Mouse (Mus musculus) hindbrain, embryonic 16.5 days (tissue): ENCODE data around the gene Cyb5r4. TPM values are rescaled to one million over a fixed set of nuclear protein-coding genes. Genes with fewer than 3 reads are reported as not detected.

Source experiments
- ATAC-seq: fragments of 200-750 bp; cut with Nextera tagmentation; 2 replicates; pipeline ENCODE4 v1.8.0; 2017; ENCODE audit warnings: moderate TSS enrichment, moderate library complexity
- H3K27ac ChIP-seq: fragments of 300-500 bp; sonication (generic); 2 replicates; pipeline ENCODE4 v1.5.1; 2014; ENCODE audit warnings: low read depth, mild to moderate bottlenecking, control low read depth, low read length, moderate library complexity
- H3K27me3 ChIP-seq: fragments of 300-500 bp; sonication (generic); replicated peaks from 2 replicates; pipeline ENCODE4 v1.6.1; 2014; ENCODE audit warnings: low read length; ENCODE audit not compliant: control insufficient read depth, insufficient read depth
- H3K36me3 ChIP-seq: fragments of 300-500 bp; sonication (generic); 2 replicates; pipeline ENCODE4 v1.6.1; 2014; ENCODE audit warnings: mild to moderate bottlenecking, low read length, moderate library complexity, mixed read lengths; ENCODE audit not compliant: control insufficient read depth, insufficient read depth
- H3K4me1 ChIP-seq: fragments of 300-500 bp; sonication (generic); 2 replicates; pipeline ENCODE4 v1.6.1; 2014; ENCODE audit warnings: low read depth, low read length; ENCODE audit not compliant: control insufficient read depth, insufficient read depth
- H3K4me2 ChIP-seq: fragments of 300-500 bp; sonication (generic); 2 replicates; pipeline ENCODE4 v1.6.1; 2014; ENCODE audit warnings: mild to moderate bottlenecking, low read length, control low read depth, moderate library complexity
- H3K4me3 ChIP-seq: fragments of 300-500 bp; sonication (generic); 2 replicates; pipeline ENCODE4 v1.5.1; 2014; ENCODE audit warnings: mild to moderate bottlenecking, low read length, control low read depth, moderate library complexity
- H3K9ac ChIP-seq: fragments of 300-500 bp; sonication (generic); 2 replicates; pipeline ENCODE4 v1.6.1; 2014; ENCODE audit warnings: low read depth, mild to moderate bottlenecking, control low read depth, low read length, moderate library complexity
- H3K9me3 ChIP-seq: fragments of 300-500 bp; sonication (generic); 2 replicates; pipeline ENCODE4 v1.6.1; 2014; ENCODE audit warnings: mild to moderate bottlenecking, low read length, moderate library complexity; ENCODE audit not compliant: control insufficient read depth
- WGBS: fragments of 180-500 bp; shearing (Covaris S2); extraction: QIAGEN DNeasy Blood & Tissue Kit; methylation state at CpG from one replicate; pipeline ENCODE4 v1.1.7; 2014; 5-methylcytosine and 5-hydroxymethylcytosine counted together
- polyA plus RNA-seq: library from polyadenylated mRNA; unstranded; fragments of >200 nt; fragmentation: Nextera tagmentation; extraction: Ambion mirVana; gene quantifications from 2 replicates; pipeline ENCODE4 v1.2.1, GENCODE M21; 2015

Gene Cyb5r4
- polyA plus RNA-seq, 1 experiment from 2014 or later, result 55.2 TPM

DNA sequence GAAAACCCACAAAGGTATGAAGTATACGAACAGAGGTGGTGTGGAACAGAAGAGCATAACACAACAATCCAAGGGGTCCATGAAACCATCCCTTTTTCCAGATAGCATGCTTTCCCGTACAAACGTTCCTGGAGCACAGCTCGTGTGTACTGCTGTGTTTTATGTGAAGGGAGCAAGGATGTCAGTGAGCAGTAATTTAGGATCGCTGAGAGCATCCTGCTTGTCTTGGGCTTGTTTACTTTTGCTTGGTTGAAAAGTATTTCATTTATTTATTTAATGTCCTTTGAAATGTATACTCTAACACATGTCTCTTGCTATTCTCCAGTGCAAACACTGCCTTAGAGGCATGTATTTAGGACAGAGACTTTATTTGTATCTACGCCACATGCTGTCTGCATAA is 36.7 kb upstream of the Cyb5r4 start:
- H3K4me1 ChIP-seq, result no peaks in the 10 kb centered on the region
- no peak overlapping the region for H3K4me2 ChIP-seq
- no peaks in the 10 kb centered on the region for H3K36me3 ChIP-seq
- no peak for ATAC-seq
- no peaks in the 10 kb centered on the region for H3K27me3 ChIP-seq
- no peak overlapping the region for H3K9ac ChIP-seq
- H3K9me3 ChIP-seq, result no peaks in the 10 kb centered on the region
- 82% methylated on average over 6 of the region's 6 CpGs for whole genome bisulfite sequencing
- no peak overlapping the region for H3K27ac ChIP-seq
- no peak overlapping the region for H3K4me3 ChIP-seq

DNA sequence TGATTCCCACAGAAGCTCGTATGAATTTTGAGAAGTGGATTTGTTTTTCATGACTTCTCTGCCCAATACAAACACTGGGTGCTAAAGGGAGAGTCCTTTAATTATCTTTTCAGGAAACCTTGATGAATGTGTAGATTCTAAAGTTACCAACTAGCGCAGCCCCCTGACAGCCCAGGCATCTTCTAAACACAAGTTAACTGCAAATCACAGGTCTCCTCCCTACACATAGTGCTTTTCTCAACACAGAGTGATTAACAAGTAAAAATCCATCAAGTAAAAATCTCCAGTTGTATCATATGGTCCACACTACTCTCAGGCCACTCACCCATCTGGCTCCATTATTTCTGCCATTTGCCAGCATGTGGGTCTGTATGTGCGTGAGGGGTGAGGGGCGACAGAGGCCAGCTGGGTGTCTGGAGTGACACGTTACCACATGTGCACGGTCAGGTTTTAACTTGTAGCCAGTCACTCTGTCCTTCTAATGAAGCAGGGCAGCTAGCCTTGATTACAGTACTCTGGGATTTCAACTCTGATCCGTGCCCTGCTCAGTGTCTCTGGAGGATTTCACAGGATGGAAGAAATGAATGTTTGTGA is 35.0 kb upstream of the Cyb5r4 start:
- H3K4me1 ChIP-seq, result no peaks in the 10 kb centered on the region
- H3K9ac ChIP-seq, result no peak overlapping the region
- no peak overlapping the region for H3K4me3 ChIP-seq
- no peaks in the 10 kb centered on the region for H3K27me3 ChIP-seq
- H3K4me2 ChIP-seq, result no peak overlapping the region
- 63% methylated on average over 7 of the region's 7 CpGs for WGBS
- no peaks in the 10 kb centered on the region for H3K36me3 ChIP-seq
- no peak for ATAC-seq
- no peak overlapping the region for H3K27ac ChIP-seq
- H3K9me3 ChIP-seq, result no peaks in the 10 kb centered on the region

DNA sequence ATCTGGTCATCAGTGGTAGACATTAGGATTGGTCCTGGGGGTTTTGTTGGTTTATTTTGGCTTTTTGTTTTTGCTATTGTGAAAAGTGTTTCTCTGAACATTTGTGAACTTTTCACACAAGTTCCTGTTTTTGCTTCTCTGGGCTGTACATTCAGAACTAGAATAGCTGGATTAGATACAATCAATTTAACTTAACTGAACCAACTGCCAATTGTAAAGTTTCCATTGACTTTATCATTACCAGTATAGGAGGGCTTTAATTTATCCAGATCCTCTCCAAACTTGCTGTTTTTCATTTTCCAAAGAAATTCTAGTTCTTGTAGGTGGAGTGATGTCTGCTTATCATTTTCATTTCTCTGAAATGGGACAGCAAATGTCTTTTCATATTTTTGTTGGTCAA is 32.0 kb upstream of the Cyb5r4 start:
- no peak overlapping the region for H3K4me3 ChIP-seq
- H3K4me1 ChIP-seq, result no peaks in the 10 kb centered on the region
- no peak overlapping the region for H3K4me2 ChIP-seq
- no peaks in the 10 kb centered on the region for H3K9me3 ChIP-seq
- no peak overlapping the region for H3K9ac ChIP-seq
- no peaks in the 10 kb centered on the region for H3K27me3 ChIP-seq
- ATAC-seq, result no peak
- no peaks in the 10 kb centered on the region for H3K36me3 ChIP-seq
- no peak overlapping the region for H3K27ac ChIP-seq

DNA sequence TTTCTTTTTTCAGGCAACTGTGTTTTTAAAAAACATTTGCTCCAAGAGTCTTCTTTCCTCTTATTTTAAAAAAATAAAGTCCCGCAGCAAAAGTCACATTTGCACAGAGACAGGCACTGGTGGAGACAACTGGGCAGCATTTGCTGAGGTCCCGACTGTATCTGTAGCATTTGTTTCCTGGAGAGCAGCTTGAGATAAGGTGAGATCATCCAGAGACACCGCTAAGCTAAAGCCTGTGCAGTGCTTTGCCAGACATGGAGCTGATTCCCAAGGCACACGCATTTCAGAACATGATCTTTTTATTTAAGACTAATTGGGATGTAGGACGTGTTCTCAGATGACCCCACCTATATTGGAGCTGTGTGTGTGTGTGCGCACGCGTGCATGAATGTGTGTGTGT is 30.1 kb upstream of the Cyb5r4 start:
- Histone ChIP-seq H3K4me2 (no peak overlapping the region), H3K27ac (no peak overlapping the region)
- WGBS, result 86% methylated on average over 8 of the region's 8 CpGs

DNA sequence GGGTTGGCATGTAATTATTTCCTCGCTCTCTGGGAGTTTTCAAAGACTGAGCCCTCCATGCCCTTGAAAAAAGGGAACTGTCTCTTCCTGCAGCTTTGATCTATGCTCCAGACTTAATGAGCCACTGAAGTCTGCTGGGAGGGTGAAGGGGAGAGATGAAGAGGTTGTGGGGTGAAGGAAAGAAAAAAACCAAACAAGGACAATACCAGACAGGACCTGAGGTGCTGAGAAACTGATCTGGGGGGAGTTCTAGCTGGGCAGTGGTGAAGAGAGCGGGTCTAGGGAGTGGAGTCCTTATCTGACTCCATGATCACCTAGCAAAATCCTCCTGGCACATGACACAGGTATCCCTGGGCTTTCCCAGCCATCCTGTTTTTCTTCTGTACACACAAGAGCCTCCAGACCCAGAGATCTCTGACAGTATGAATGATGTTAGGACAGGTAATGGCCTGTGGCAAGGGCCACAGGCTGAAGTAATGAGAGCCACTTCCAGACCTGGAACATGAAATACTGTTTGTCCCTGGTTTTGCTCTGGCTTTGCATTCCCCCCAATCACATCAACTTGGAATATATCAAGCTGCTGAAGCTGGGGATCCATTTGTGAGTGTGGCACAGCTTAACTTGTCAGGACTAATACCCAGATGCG is 24.6 kb upstream of the Cyb5r4 start:
- 72% methylated on average over 3 of the region's 3 CpGs for WGBS
- ATAC-seq, result no peak
- H3K4me2 ChIP-seq, result no peak overlapping the region
- no peaks in the 10 kb centered on the region for H3K27me3 ChIP-seq
- H3K9ac ChIP-seq, result no peak overlapping the region
- H3K4me3 ChIP-seq, result no peak overlapping the region
- H3K36me3 ChIP-seq, result no peaks in the 10 kb centered on the region
- 0 out of 2 replicates have a peak, but pooled peaks cover 2% of the 10 kb centered on the region for H3K9me3 ChIP-seq
- H3K27ac ChIP-seq, result no peak overlapping the region
- H3K4me1 ChIP-seq, result no peaks in the 10 kb centered on the region

More for the DNA sequence above, 30.1 kb upstream of the Cyb5r4 start:
- Histone ChIP-seq H3K4me1 (no peaks in the 10 kb centered on the region), H3K9ac (no peak overlapping the region), H3K9me3 (0 out of 2 replicates have a peak, but pooled peaks cover 2% of the 10 kb centered on the region), H3K27me3 (no peaks in the 10 kb centered on the region), H3K36me3 (no peaks in the 10 kb centered on the region), H3K4me3 (no peak overlapping the region)
- ATAC-seq, result no peak

DNA sequence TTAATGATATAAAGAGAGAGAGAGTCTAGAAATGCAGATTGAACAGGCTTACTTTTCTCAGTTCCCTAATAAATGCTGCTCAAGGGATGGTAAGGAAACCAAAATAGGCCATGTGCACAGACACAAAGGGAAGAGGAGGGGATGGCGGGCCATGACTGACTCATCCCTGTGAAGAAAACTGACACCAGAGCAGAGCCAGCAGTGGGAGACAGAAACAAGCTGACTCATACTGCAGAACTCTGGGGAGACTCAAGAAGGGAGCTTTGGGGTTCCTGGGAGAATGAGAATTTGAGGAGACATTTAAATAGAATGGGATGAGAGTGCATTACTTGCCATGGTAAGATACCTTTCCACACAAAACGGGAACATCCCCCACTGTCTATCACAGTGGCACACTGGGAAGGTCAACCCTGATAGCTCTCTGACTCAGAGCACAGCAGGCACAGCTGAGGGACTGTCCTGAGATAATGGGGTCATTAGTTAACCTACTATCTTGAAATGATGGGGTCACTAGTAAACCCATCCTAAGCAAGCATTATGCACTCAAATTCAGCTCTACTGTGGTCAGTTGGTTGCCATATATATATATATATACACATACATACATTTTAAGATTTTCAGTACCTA is 21.7 kb upstream of the Cyb5r4 start:
- no peak for ATAC-seq
- Histone ChIP-seq H3K27me3 (no peaks in the 10 kb centered on the region), H3K4me3 (no peak overlapping the region), H3K9ac (no peak overlapping the region), H3K4me1 (no peaks in the 10 kb centered on the region), H3K36me3 (no peaks in the 10 kb centered on the region), H3K9me3 (0 out of 2 replicates have a peak, but pooled peaks cover 2% of the 10 kb centered on the region), H3K4me2 (no peak overlapping the region), H3K27ac (no peak overlapping the region)
- 61% methylated on average over 2 of the region's 2 CpGs for WGBS

DNA sequence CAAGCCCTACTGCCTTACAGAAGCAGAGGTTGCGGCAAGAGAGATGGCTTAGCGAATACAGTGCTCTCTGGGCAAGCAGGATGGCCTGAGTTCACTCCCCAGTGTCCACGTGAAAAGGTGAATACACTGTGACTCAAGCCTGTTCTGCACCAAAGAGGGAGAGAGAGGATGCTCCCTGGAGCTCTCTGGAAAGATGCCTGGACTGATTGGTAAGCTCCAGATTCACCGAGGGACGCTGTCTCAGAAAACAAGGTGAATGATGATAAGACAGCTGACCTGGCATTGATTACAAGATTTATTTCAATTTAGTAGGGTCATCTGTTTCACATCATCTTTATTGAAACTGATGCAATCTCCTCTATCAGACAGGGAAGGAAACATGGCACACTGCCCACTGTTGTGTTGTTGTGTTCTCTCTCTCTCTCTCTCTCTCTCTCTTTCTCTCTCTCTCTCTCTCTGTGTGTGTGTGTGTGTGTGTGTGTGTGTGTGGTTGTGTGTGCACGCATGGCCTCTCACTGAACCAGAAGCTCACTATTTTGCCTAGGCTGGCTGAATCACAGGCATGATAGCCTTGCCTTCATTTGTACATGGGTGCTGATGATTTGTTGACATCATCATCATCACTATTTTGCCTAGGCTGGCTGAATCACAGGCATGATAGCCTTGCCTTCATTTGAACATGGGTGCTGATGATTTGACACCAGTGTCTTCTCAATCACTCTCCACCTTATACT is 16.9 kb upstream of the Cyb5r4 start:
- WGBS, result 66% methylated on average over 6 of the region's 6 CpGs
- H3K4me2 ChIP-seq, result no peak overlapping the region
- no peak for ATAC-seq
- no peak overlapping the region for H3K9ac ChIP-seq
- H3K4me3 ChIP-seq, result no peak overlapping the region
- no peaks in the 10 kb centered on the region for H3K36me3 ChIP-seq
- H3K9me3 ChIP-seq, result no peaks in the 10 kb centered on the region
- no peaks in the 10 kb centered on the region for H3K27me3 ChIP-seq
- H3K4me1 ChIP-seq, result no peaks in the 10 kb centered on the region
- no peak overlapping the region for H3K27ac ChIP-seq

DNA sequence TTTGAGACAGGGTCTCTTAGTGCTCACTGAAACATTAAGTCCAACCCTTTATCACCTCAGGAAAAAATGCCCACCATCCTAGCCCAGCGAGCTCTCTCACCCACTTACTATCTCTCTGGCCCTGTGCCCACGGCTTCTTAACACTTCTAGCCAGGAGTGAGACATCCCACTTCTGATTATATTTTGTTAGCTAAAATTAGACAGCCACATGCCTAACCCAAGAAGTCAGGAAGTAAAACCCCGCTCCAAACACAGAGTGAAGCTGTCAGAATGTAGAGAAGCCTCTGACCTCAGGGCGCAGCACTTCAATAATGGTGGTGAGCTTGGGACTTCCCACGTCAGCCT is 16.4 kb upstream of the Cyb5r4 start:
- 67% methylated on average over 5 of the region's 5 CpGs for WGBS

DNA sequence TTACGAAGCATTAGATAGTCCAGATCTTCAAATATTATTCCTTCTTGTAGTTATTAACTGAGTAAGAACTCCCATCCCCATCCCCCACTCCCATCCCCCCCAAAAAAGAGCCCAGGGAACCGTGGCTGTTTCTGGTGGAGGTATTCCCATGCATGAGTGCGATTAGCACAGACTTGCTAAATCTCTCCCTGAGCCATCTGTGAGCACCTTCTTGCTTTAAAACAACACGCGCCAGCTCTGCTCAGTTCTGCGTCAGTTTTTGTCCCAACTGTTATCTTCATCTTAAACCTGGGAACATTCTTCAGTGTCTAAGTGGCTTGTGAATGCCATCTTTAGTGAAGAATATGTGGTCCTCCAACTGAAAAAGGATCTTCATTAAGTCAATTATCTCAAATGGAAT is 13.3 kb upstream of the Cyb5r4 start:
- Histone ChIP-seq H3K27me3 (no peaks in the 10 kb centered on the region), H3K4me3 (no peak overlapping the region), H3K36me3 (no peaks in the 10 kb centered on the region), H3K9me3 (no peaks in the 10 kb centered on the region), H3K4me1 (no peaks in the 10 kb centered on the region), H3K27ac (no peak overlapping the region), H3K9ac (no peak overlapping the region), H3K4me2 (no peak overlapping the region)
- 69% methylated on average over 6 of the region's 6 CpGs for WGBS
- no peak for ATAC-seq

More for the DNA sequence above, 16.4 kb upstream of the Cyb5r4 start:
- Histone ChIP-seq H3K9ac (no peak overlapping the region), H3K27ac (no peak overlapping the region), H3K9me3 (no peaks in the 10 kb centered on the region), H3K36me3 (no peaks in the 10 kb centered on the region), H3K4me3 (no peak overlapping the region), H3K4me2 (no peak overlapping the region), H3K4me1 (no peaks in the 10 kb centered on the region), H3K27me3 (no peaks in the 10 kb centered on the region)
- ATAC-seq, result no peak
